Comparison of ENCODE assay signal across 17 mouse cellular contexts in the genomic region with DNA sequence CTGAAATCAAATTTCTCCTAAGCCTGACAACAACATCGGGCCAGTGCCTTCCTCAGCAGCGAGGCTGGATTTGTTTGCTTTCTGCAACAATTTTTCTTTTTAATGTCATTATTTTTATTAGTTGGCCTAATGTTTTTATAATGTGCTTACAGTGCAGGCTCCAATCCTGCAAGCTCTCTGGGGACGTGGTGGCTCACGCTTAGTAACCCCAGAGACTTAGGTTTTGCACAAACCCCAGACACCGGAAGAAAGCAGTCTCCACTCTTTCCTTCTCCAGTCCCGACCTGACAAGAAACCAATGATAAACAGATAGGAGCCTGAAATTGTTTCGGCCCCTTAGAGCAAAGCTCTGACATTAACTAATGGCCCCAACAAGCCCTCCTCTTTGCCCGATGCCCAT.
A peak's percentile ranks its signal among the peaks of the same experiment; 100 is the strongest.
DNase-seq lines count a peak whose midpoint lies in the region; ATAC-seq lines count a peak whose summit lies in the region.
"Had no signal": no experiment of that assay in that cellular context is flagged by ENCODE, and none has a peak within 500 bp of the region (broad histone marks: within the 10 kb centered on the region; RNA-seq: fewer than 3 reads in every experiment).

No protein-coding gene starts in this region.

- no peak for ATAC-seq in kidney, embryonic 15.5 days (replicated peaks; ENCODE audit: low FRiP score)
- ATAC-seq: forebrain, postnatal 0 days had no signal

- H3K4me1 ChIP-seq in brown adipose tissue, adult 24 weeks (ENCODE audit: control insufficient read depth, insufficient read depth, insufficient read length, low read length) = peaks cover 2% of the 10 kb centered on the region; the same call in 1 of the 2 replicates
- peaks cover 5% of the 10 kb centered on the region; the same call in 1 of the 2 replicates for H3K4me1 ChIP-seq in kidney, embryonic 15.5 days
- H3K4me1 ChIP-seq: forebrain, embryonic 10.5 days; heart, embryonic 10.5 days had no signal

- WGBS in kidney, embryonic 15.5 days = 47% methylated on average over 8 of the region's 8 CpGs

- H3K4me2 ChIP-seq in kidney, embryonic 15.5 days = peak overlapping the region; percentile 37
- H3K4me2 ChIP-seq: liver, embryonic 11.5 days had no signal

- H3K4me3 ChIP-seq in brown adipose tissue, adult 24 weeks (ENCODE audit: insufficient read depth, low read depth, low read length) = peak overlapping the region; percentile 19
- no peak overlapping the region for H3K4me3 ChIP-seq in kidney, embryonic 15.5 days (replicated peaks)
- H3K4me3 ChIP-seq: forebrain, embryonic 10.5 days; gastrocnemius, adult 2 months; heart, embryonic 10.5 days had no signal

- DNase-seq in adrenal gland, postnatal 25 days = peak; percentile 2
- no peak for DNase-seq in adrenal gland, adult 8-10 months
- peak; percentile 16 to 33 for DNase-seq in kidney, postnatal 4 days
- DNase-seq in thymus, postnatal 10 days (ENCODE audit: low spot score in 2 of 2) = no peak
- DNase-seq in lung, adult 18-20 months = no peak
- DNase-seq: cerebellum, adult 18-20 months; forebrain, postnatal 0 days; gastrocnemius, adult 2 months; lung, postnatal 4 days; thymus, postnatal 36 days had no signal

- H3K27me3 ChIP-seq in kidney, embryonic 15.5 days = no peaks in the 10 kb centered on the region
- H3K27me3 ChIP-seq: CH12.LX had no signal

- no peaks in the 10 kb centered on the region for H3K36me3 ChIP-seq in kidney, embryonic 15.5 days
- H3K36me3 ChIP-seq: forebrain, embryonic 10.5 days; heart, embryonic 10.5 days had no signal

- H3K27ac ChIP-seq in brown adipose tissue, adult 24 weeks (replicated peaks; ENCODE audit: low read depth, low read length) = peak overlapping the region; percentile 22
- H3K27ac ChIP-seq in kidney, embryonic 15.5 days = no peak overlapping the region
- H3K27ac ChIP-seq: forebrain, embryonic 10.5 days; gastrocnemius, adult 2 months; heart, embryonic 10.5 days had no signal

- H3K9me3 ChIP-seq in kidney, embryonic 15.5 days (replicated peaks) = no peaks in the 10 kb centered on the region
- H3K9me3 ChIP-seq: forebrain, embryonic 10.5 days; heart, embryonic 10.5 days had no signal

- no peak overlapping the region for H3K9ac ChIP-seq in kidney, embryonic 15.5 days
- H3K9ac ChIP-seq: forebrain, postnatal 0 days; lung, embryonic 14.5 days had no signal

Comparison
In these comparisons a context has a peak if more than half of its experiments do, and no peak if none do; other contexts are left out.
1. DNase-seq: peak in adrenal gland, postnatal 25 days (single experiment) and kidney, postnatal 4 days (2 of 2); none in adrenal gland, adult 8-10 months (single experiment), thymus, postnatal 10 days (0 of 2) and lung, adult 18-20 months (0 of 2).